Mouse (Mus musculus): ENCODE data around the gene Slc35f3.

- no peak for TF ChIP-seq CTCF (IDR thresholded peaks at IDR 0.05; ENCODE audit: control insufficient read depth, insufficient read depth, insufficient replicate concordance, low read depth, low read length)
- TF ChIP-seq POLR2A (IDR thresholded peaks at IDR 0.05; ENCODE audit: control insufficient read depth, low read depth, low read length): no peak
These were observed 62.3 kb downstream of the Slc35f3 start for GRCm38 (mm10) chr8:126360701-126361100.

All from testis, adult 2 months (tissue).